Mouse (Mus musculus) neural tube, embryonic 14.5 days (tissue): Measurements from ENCODE around the gene Gm44805. TPM values are rescaled to one million over a fixed set of nuclear protein-coding genes. Genes with fewer than 3 reads are reported as not detected.

ENCODE experiments used
- ATAC-seq: fragments of 200-750 bp; cut with Nextera tagmentation; 2 replicates; pipeline ENCODE4 v1.8.0; 2017; ENCODE audit warnings: low read depth, mild to moderate bottlenecking, moderate TSS enrichment, moderate library complexity
- H3K27ac ChIP-seq: fragments of 300-500 bp; sonication (generic); 2 replicates; pipeline ENCODE4 v1.5.1; 2014; ENCODE audit warnings: low read depth, mild to moderate bottlenecking, control low read depth, low read length, moderate library complexity, mixed read lengths
- H3K27me3 ChIP-seq: fragments of 300-500 bp; sonication (generic); 2 replicates; pipeline ENCODE4 v1.6.1; 2014; ENCODE audit warnings: low read length; ENCODE audit not compliant: control insufficient read depth, insufficient read depth
- H3K36me3 ChIP-seq: fragments of 300-500 bp; sonication (generic); 2 replicates; pipeline ENCODE4 v1.6.1; 2014; ENCODE audit warnings: low read length, mixed read lengths; ENCODE audit not compliant: control insufficient read depth, insufficient read depth
- H3K4me1 ChIP-seq: fragments of 300-500 bp; sonication (generic); 2 replicates; pipeline ENCODE4 v1.6.1; 2014; ENCODE audit warnings: low read length; ENCODE audit not compliant: control insufficient read depth, insufficient read depth
- H3K4me2 ChIP-seq: fragments of 300-500 bp; sonication (generic); 2 replicates; pipeline ENCODE4 v1.6.1; 2014; ENCODE audit warnings: mild to moderate bottlenecking, low read depth, low read length, control low read depth
- H3K4me3 ChIP-seq: fragments of 300-500 bp; sonication (generic); 2 replicates; pipeline ENCODE4 v1.5.1; 2014; ENCODE audit warnings: low read depth, low read length, control low read depth, mixed read lengths
- H3K9ac ChIP-seq: fragments of 300-500 bp; sonication (generic); replicated peaks from 2 replicates; pipeline ENCODE4 v1.6.1; 2014; ENCODE audit warnings: low read depth, mild to moderate bottlenecking, control low read depth, low read length, mixed read lengths
- H3K9me3 ChIP-seq: fragments of 300-500 bp; sonication (generic); 2 replicates; pipeline ENCODE4 v1.6.1; 2016; ENCODE audit warnings: low read length; ENCODE audit not compliant: control insufficient read depth
- WGBS: fragments of 180-500 bp; shearing (Covaris S2); extraction: QIAGEN DNeasy Blood & Tissue Kit; methylation state at CpG from one replicate; pipeline ENCODE4 v1.1.7; 2014; 5-methylcytosine and 5-hydroxymethylcytosine counted together
- polyA plus RNA-seq: library from polyadenylated mRNA; unstranded; fragments of >200 nt; fragmentation: Nextera tagmentation; extraction: Ambion mirVana; gene quantifications from 2 replicates; pipeline ENCODE4 v1.2.1, GENCODE M21; 2014

Gm44805 gene
- polyA plus RNA-seq, 1 experiment from 2014 or later = not detected

DNA sequence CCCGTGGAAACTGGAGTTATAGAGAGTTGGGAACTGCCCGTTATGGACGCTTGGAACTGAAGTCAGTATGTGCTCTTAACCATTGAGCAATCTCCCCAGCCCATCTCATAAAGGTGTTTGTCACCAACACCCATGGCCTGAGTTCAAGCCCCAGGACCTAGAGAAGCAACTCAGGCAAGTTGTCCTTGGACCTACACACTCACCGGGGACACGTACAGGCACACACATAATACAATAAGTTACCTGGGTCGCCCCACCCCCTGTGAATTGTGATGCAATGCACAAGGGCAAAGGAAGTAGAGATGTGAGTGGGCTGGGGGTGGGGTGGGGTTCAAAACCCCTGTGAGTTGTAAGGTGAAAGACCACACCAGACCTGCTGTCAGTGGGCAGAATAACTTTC lies 5.3 kb upstream of the Gm44805 start:
- H3K27me3 ChIP-seq = no peaks in the 10 kb centered on the region
- no peak overlapping the region for H3K4me3 ChIP-seq
- H3K9me3 ChIP-seq = no peaks in the 10 kb centered on the region
- ATAC-seq = no peak
- no peak overlapping the region for H3K9ac ChIP-seq
- no peak overlapping the region for H3K4me2 ChIP-seq
- no peaks in the 10 kb centered on the region for H3K4me1 ChIP-seq
- H3K27ac ChIP-seq = no peak overlapping the region
- 88% methylated on average over 6 of the region's 6 CpGs for WGBS
- no peaks in the 10 kb centered on the region for H3K36me3 ChIP-seq

DNA sequence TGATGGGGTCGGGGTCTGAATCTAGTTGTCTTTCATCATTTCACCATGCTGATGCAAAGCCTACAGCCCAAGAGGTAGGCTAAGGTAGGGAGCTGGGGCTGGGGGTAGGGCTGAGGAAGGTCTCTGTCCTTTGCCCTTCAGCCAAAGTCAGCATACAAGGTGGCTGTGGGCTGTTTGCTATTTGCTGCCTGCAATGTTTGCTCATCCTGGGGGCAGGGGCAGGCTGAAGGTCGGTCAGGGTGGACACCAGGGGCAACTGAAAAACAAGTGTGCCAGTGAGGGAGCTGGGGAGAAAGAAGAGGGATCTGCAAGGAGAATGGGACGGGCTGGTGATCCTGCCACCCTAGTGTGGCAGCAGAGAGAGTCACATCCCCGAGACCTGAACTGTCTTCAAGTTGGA lies 4.2 kb upstream of the Gm44805 start:
- no peaks in the 10 kb centered on the region for H3K9me3 ChIP-seq
- H3K27ac ChIP-seq = no peak overlapping the region
- H3K27me3 ChIP-seq = no peaks in the 10 kb centered on the region
- H3K4me1 ChIP-seq = no peaks in the 10 kb centered on the region
- ATAC-seq = no peak
- H3K36me3 ChIP-seq = no peaks in the 10 kb centered on the region
- WGBS = 55% methylated on average over 4 of the region's 4 CpGs
- H3K4me3 ChIP-seq = no peak overlapping the region
- H3K9ac ChIP-seq = no peak overlapping the region
- no peak overlapping the region for H3K4me2 ChIP-seq

DNA sequence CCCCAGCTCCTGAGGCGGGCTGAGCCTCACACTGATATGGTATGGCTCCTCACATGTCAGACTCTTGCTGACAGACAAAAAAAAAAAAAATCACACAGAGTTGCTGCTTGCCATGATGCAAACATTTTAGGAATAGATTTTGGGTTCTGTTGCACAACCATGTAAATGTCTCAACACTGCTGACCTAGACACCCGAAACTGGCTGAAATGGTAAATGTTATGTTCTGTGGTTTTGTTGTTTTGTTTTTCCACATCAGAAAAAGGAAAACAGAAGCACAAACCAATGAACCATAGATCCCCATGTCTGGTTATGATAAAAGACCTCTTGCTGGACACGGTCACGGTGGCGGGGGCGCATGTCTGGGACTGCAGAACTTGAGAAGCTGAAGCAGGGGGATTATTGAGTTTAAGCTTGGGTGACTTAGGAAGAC lies 2.6 kb upstream of the Gm44805 start:
- Histone ChIP-seq H3K27me3 (no peaks in the 10 kb centered on the region), H3K9ac (no peak overlapping the region), H3K4me1 (no peaks in the 10 kb centered on the region), H3K4me2 (no peak overlapping the region), H3K27ac (no peak overlapping the region), H3K4me3 (no peak overlapping the region), H3K36me3 (no peaks in the 10 kb centered on the region), H3K9me3 (no peaks in the 10 kb centered on the region)
- WGBS = 92% methylated on average over 6 of the region's 6 CpGs
- ATAC-seq = no peak

DNA sequence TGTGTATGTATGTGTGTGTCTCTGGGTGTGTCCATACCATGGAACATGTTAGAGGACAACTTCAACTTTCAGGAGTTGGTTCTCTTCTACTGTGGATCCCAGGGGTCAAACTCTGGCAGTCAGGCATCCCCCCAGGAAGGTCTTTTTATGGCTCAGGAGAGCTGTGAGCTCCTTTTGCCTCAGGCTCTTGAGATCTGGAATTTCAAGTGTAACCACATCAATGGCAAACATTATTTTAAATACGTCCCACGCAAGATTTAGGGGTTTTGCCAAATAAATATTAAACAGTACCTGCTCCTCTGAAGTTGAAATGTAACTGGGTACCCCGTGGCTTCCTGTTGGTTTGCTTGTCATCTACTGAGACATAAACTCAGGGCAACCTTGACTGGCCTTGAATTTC lies 1.8 kb upstream of the Gm44805 start:
- H3K27ac ChIP-seq = no peak overlapping the region
- no peaks in the 10 kb centered on the region for H3K4me1 ChIP-seq
- no peak for ATAC-seq
- WGBS = 76% methylated on average over 3 of the region's 3 CpGs
- H3K9me3 ChIP-seq = no peaks in the 10 kb centered on the region
- H3K4me2 ChIP-seq = no peak overlapping the region
- no peak overlapping the region for H3K9ac ChIP-seq
- H3K36me3 ChIP-seq = no peaks in the 10 kb centered on the region
- H3K4me3 ChIP-seq = no peak overlapping the region
- H3K27me3 ChIP-seq = no peaks in the 10 kb centered on the region

DNA sequence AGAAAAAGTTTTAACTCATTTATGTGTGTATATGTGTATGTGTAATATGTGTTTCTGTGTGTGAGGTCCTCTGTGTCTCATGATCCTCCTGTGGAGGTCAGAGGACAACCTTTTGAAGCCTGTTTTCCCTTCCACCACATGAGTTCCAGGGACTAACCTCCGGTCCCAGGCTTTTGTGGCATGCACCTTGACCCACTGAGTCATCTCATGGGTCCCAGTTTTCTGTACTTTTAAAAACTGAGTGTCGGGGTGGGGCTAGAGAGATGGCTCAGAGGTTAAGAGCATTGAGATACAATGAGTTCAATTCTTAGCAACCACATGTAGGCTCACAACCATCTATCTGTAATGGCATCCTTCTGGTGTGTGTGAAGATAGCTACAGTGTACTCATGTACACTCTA lies 521 bp downstream of the Gm44805 start:
- WGBS = 88% methylated on average over 2 of the region's 2 CpGs
- H3K4me1 ChIP-seq = no peaks in the 10 kb centered on the region

DNA sequence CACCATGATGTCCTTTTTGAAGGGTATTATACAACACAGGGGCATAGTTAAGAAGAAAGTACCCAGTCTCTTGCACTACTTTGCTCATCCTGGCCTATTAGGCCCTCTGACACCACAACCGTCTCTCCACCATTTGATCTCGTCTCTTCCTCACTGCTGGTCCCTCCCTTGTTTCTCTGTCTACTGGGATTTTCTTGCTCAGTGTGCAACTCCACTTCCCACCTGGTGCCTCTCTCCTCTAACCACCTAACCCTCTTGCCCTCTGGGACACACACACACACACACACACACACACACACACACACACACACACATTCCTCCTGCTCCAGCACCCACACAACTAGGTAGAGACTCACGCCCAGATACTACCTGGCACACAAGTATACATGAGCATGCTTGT lies 2.3 kb downstream of the Gm44805 start:
- no peaks in the 10 kb centered on the region for H3K9me3 ChIP-seq
- H3K4me2 ChIP-seq = no peak overlapping the region
- no peaks in the 10 kb centered on the region for H3K4me1 ChIP-seq
- no peak overlapping the region for H3K9ac ChIP-seq
- H3K27ac ChIP-seq = no peak overlapping the region
- no peaks in the 10 kb centered on the region for H3K27me3 ChIP-seq
- H3K4me3 ChIP-seq = no peak overlapping the region
- H3K36me3 ChIP-seq = no peaks in the 10 kb centered on the region
- 95% methylated on average over 3 of the region's 3 CpGs for WGBS
- ATAC-seq = no peak

More for the DNA sequence above, 521 bp downstream of the Gm44805 start:
- H3K27ac ChIP-seq = no peak overlapping the region
- no peak for ATAC-seq
- H3K4me3 ChIP-seq = no peak overlapping the region
- H3K4me2 ChIP-seq = no peak overlapping the region
- no peak overlapping the region for H3K9ac ChIP-seq
- no peaks in the 10 kb centered on the region for H3K27me3 ChIP-seq
- no peaks in the 10 kb centered on the region for H3K9me3 ChIP-seq
- no peaks in the 10 kb centered on the region for H3K36me3 ChIP-seq

DNA sequence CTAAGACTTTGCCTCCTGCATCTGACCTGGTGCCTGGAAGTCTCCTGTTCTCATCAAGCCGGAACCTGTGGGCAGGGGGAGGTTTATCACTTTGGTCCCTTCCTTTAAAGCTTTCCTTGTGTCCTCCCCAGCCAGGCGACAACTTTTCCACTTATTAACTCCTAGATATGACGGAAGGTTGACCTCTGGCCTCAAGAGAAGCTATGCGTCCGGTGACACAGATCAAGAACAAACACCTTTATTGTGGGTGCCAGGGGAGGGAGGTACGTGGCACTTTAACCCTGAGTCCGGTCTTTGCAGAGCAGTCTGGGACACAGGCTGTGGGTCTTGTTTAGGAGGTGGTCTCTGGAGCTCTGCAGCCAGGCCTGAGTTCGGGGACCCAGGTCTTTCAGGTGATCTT lies 3.4 kb downstream of the Gm44805 start, which contains the start of gene Apoc2:
Gene Apoc2 (minus strand): TSS at position 70 of the 400 bp plus-strand sequence.
- H3K9ac ChIP-seq = no peak within 1 kb of the TSS
- H3K36me3 ChIP-seq = no peaks in the 10 kb centered on the region
- no peak within 1 kb of the TSS for H3K4me2 ChIP-seq
- H3K4me3 ChIP-seq = no peak within 1 kb of the TSS
- WGBS = 80% methylated on average over 8 of the region's 8 CpGs
- no peaks in the 10 kb centered on the region for H3K4me1 ChIP-seq
- ATAC-seq = no peak
- H3K27ac ChIP-seq = no peak within 1 kb of the TSS
- H3K27me3 ChIP-seq = no peaks in the 10 kb centered on the region
- H3K9me3 ChIP-seq = no peaks in the 10 kb centered on the region

DNA sequence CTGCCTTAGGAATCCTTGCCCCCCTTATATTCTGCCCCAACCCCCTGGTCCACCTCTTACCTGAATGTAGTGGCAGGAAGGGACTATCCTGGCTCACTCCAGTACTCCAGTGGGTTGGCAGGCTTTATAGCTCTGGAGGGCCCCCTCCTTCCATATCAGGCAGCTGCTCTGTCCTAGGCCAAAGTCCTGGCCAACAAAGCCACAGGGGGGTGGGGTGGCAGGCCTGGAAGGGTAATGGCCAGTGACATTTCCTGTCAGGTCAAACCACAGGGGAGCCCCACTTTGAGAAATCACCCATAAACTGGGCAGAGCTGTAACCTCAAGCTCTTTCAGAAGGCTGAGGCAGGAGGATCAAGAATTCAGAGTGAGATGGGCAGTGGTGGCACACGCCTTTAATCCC lies 4.6 kb downstream of the Gm44805 start:
- Histone ChIP-seq H3K4me3 (no peak overlapping the region), H3K36me3 (no peaks in the 10 kb centered on the region), H3K9me3 (no peaks in the 10 kb centered on the region), H3K27me3 (no peaks in the 10 kb centered on the region), H3K27ac (no peak overlapping the region), H3K4me1 (no peaks in the 10 kb centered on the region), H3K9ac (no peak overlapping the region), H3K4me2 (no peak overlapping the region)
- no peak for ATAC-seq
- WGBS = 81% methylated on average over 1 of the region's 1 CpGs

DNA sequence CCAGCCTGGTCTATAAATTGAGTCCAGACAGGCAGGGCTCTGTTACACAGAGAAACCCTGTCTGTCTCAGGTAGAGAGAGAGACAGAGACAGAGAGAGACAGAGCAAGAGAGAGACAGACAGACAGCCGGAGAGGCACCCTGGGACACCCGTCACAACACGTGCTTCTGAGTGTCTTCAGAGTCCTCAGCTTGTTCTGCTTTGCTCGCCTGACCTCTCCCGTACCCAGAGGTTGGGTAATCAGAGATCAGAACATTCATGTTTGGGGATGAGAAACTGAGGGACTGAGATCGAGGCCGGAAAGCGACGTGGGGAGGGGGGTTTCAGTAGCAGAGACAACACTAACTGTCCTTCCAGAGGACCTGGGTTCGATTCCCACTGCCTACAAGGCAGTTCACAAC lies 5.4 kb downstream of the Gm44805 start:
- no peak overlapping the region for H3K4me3 ChIP-seq

More for the DNA sequence above, 5.4 kb downstream of the Gm44805 start:
- H3K27me3 ChIP-seq = no peaks in the 10 kb centered on the region
- H3K9me3 ChIP-seq = no peaks in the 10 kb centered on the region
- H3K36me3 ChIP-seq = no peaks in the 10 kb centered on the region
- H3K4me2 ChIP-seq = no peak overlapping the region
- no peak for ATAC-seq
- 85% methylated on average over 10 of the region's 10 CpGs for WGBS
- no peak overlapping the region for H3K27ac ChIP-seq
- no peak overlapping the region for H3K9ac ChIP-seq
- no peaks in the 10 kb centered on the region for H3K4me1 ChIP-seq
